Mouse (Mus musculus): ENCODE measurements around the gene Serinc5.

GRCm38 (mm10) chr13:92757972-92758585 lies 147.2 kb downstream of the Serinc5 start:
- no peak for TF ChIP-seq EP300 (IDR thresholded peaks at IDR 0.05; ENCODE audit: insufficient read depth, low read depth, low read length)
- TF ChIP-seq CTCF (IDR thresholded peaks at IDR 0.05) = peak; percentile 28
- no peak for TF ChIP-seq POLR2A (IDR thresholded peaks at IDR 0.05; ENCODE audit: insufficient read depth, low read depth, low read length)

Data from heart, adult 2 months (tissue).